Mouse (Mus musculus) neural tube, embryonic 11.5 days (tissue): ENCODE data around the gene Dcdc2a. TPM values are rescaled to one million over a fixed set of nuclear protein-coding genes. Genes with fewer than 3 reads are reported as not detected.

ENCODE experiments used
- polyA plus RNA-seq: library from polyadenylated mRNA; unstranded; fragments of >200 nt; fragmentation: Nextera tagmentation; extraction: Ambion mirVana; gene quantifications from 2 replicates; pipeline ENCODE4 v1.2.1, GENCODE M21; 2014

Dcdc2a gene
- polyA plus RNA-seq, 1 experiment from 2014 or later: 4.4 TPM

Other genes with a start within 250 kb of the Dcdc2a start
- 48.5 and 55.1 TPM in 2 replicates for gene Acot13, start 224.5 kb upstream of the Dcdc2a start, polyA plus RNA-seq
- gene Tdp2, start 224.3 kb upstream of the Dcdc2a start, polyA plus RNA-seq: 62.8 and 66.7 TPM in 2 replicates
- gene D130043K22Rik, start 210.9 kb upstream of the Dcdc2a start, polyA plus RNA-seq: 0.53 and 1.2 TPM in 2 replicates
- 7.1 and 7.9 TPM in 2 replicates for gene Aldh5a1, start 118.3 kb upstream of the Dcdc2a start, polyA plus RNA-seq
- 0.43 and 0.76 TPM in 2 replicates for gene Gpld1, start 112.9 kb upstream of the Dcdc2a start, polyA plus RNA-seq
- 28.1 and 34.1 TPM in 2 replicates for gene Mrs2, start 35.6 kb upstream of the Dcdc2a start, polyA plus RNA-seq
- gene Nrsn1, start 214.5 kb downstream of the Dcdc2a start, polyA plus RNA-seq: 12.5 and 15.4 TPM in 2 replicates